Mouse (Mus musculus): ENCODE measurements around the gene St13. TPM values are rescaled to one million over a fixed set of nuclear protein-coding genes. Genes with fewer than 3 reads are reported as not detected.

Gene St13
- total and polyA plus RNA-seq, 3 experiments, result 192 to 646 (median 208) TPM

- TF ChIP-seq ZNF384 (IDR thresholded peaks at IDR 0.05; ENCODE audit: low read depth, low read length) (0 out of 2 replicates have a peak, but pooled peaks have one; percentile 0), USF2 (conservative IDR thresholded peaks at IDR 0.05; ENCODE audit: low read depth, low read length) (no peak), ZKSCAN1 (IDR thresholded peaks at IDR 0.05; ENCODE audit: borderline replicate concordance, low read depth, low read length) (no peak), CTCF (conservative IDR thresholded peaks at IDR 0.05 in 1 of 2, IDR thresholded peaks at IDR 0.05 in 1 of 2; ENCODE audit: low read depth in 2 of 2, low read length in 2 of 2) (no peak), POLR2AphosphoS2 (IDR thresholded peaks at IDR 0.05; ENCODE audit: low read depth, low read length) (no peak), MYC (IDR thresholded peaks at IDR 0.05; ENCODE audit: low read depth, low read length) (no peak), ELF1 (IDR thresholded peaks at IDR 0.05; ENCODE audit: low read depth, low read length) (peak; percentile 7; the same call in 1 of the 2 replicates), ETS1 (conservative IDR thresholded peaks at IDR 0.05; ENCODE audit: low read depth, low read length) (no peak)
Measured at GRCm38 (mm10) chr15:81399297-81399637, 610 bp downstream of the St13 start (continued).

GRCm38 (mm10) chr15:81398189-81398588 lies 1.7 kb downstream of the St13 start:
- Histone ChIP-seq H3K79me2 (replicated peaks; ENCODE audit: control insufficient read depth, extremely low read depth, insufficient read depth, poor library complexity, severe bottlenecking) (peaks cover 81% of the 10 kb centered on the region), H3K9me3 (replicated peaks; ENCODE audit: low read length) (no peaks in the 10 kb centered on the region), H3K4me1 (ENCODE audit: control insufficient read depth in 1 of 2, insufficient read depth in 2 of 2) (peaks cover 0 to 60% of the 10 kb centered on the region in 2 experiments; a peak in 2 of 4 replicates), H3K36me3 (replicated peaks in 1 of 2; ENCODE audit: control insufficient read depth in 1 of 2, insufficient read depth in 1 of 2, low read length in 1 of 2) (peaks cover 6 to 33% of the 10 kb centered on the region in 2 experiments), H3K4me3 (replicated peaks in 1 of 3; ENCODE audit: low read depth in 2 of 3, low read length in 2 of 3, poor library complexity in 1 of 3) (peak overlapping the region in 2 of 3 experiments; percentile 68 to 98), H3K27ac (ENCODE audit: insufficient read depth, low read depth) (no peak overlapping the region), H3K9ac (ENCODE audit: insufficient read depth, low read depth) (peak overlapping the region; percentile 79), H3K4me2 (ENCODE audit: insufficient read depth, low read depth, poor library complexity, severe bottlenecking) (peak overlapping the region; percentile 100), H3K27me3 (replicated peaks) (no peaks in the 10 kb centered on the region)
- no peak for DNase-seq (ENCODE audit: extremely low read depth)
- TF ChIP-seq ETS1 (conservative IDR thresholded peaks at IDR 0.05; ENCODE audit: low read depth, low read length) (no peak), ZNF384 (IDR thresholded peaks at IDR 0.05; ENCODE audit: low read depth, low read length) (peak; percentile 65), MAZ (IDR thresholded peaks at IDR 0.05; ENCODE audit: low read depth, low read length) (no peak)
- in situ Hi-C loops (cut with MboI; ENCODE audit: low pct_ligation_motif_present, low pct_unique_long_range_greater_than_20kb, low sequenced_read_pairs), result no loop called here
- dilution Hi-C loops (cut with MboI; ENCODE audit: extremely low pct_ligation_motif_present, extremely low pct_unique_long_range_greater_than_20kb, low sequenced_read_pairs), result no loop called here

- no peak overlapping the region for H3K4me3 ChIP-seq (replicated peaks in 1 of 3; ENCODE audit: low read depth in 2 of 3, low read length in 2 of 3, poor library complexity in 1 of 3)
- H3K27me3 ChIP-seq (replicated peaks), result no peaks in the 10 kb centered on the region
- H3K27ac ChIP-seq (ENCODE audit: insufficient read depth, low read depth), result peak overlapping the region; percentile 48; the same call in 1 of the 2 replicates
- peaks cover 81% of the 10 kb centered on the region for H3K79me2 ChIP-seq (replicated peaks; ENCODE audit: control insufficient read depth, extremely low read depth, insufficient read depth, poor library complexity, severe bottlenecking)
- DNase-seq (ENCODE audit: extremely low read depth), result no peak
- peaks cover 21 to 62% of the 10 kb centered on the region in 2 experiments for H3K36me3 ChIP-seq (replicated peaks in 1 of 2; ENCODE audit: control insufficient read depth in 1 of 2, insufficient read depth in 1 of 2, low read length in 1 of 2)
- in situ Hi-C loops (cut with MboI; ENCODE audit: low pct_ligation_motif_present, low pct_unique_long_range_greater_than_20kb, low sequenced_read_pairs), result no loop called here
- no peaks in the 10 kb centered on the region for H3K9me3 ChIP-seq (replicated peaks; ENCODE audit: low read length)
- TF ChIP-seq E2F4 (IDR thresholded peaks at IDR 0.05; ENCODE audit: insufficient replicate concordance, low read depth, low read length), result no peak
- no peak for TF ChIP-seq SMC3 (IDR thresholded peaks at IDR 0.05; ENCODE audit: low read depth, low read length)
- no peak for TF ChIP-seq PAX5 (IDR thresholded peaks at IDR 0.05; ENCODE audit: low read length)
- TF ChIP-seq ZMIZ1 (IDR thresholded peaks at IDR 0.05; ENCODE audit: low read depth, low read length), result no peak
- TF ChIP-seq CTCF (conservative IDR thresholded peaks at IDR 0.05 in 1 of 2, IDR thresholded peaks at IDR 0.05 in 1 of 2; ENCODE audit: low read depth in 2 of 2, low read length in 2 of 2), result no peak
- TF ChIP-seq CHD1 (IDR thresholded peaks at IDR 0.05; ENCODE audit: low read depth, low read length), result no peak
- no peak for TF ChIP-seq ELF1 (IDR thresholded peaks at IDR 0.05; ENCODE audit: low read depth, low read length)
- no peak for TF ChIP-seq CHD2 (IDR thresholded peaks at IDR 0.05; ENCODE audit: low read length)
- no peak for TF ChIP-seq GABPA (IDR thresholded peaks at IDR 0.05; ENCODE audit: insufficient replicate concordance, low read depth, low read length)
- no peak for TF ChIP-seq ZC3H11A (IDR thresholded peaks at IDR 0.05; ENCODE audit: low read depth, low read length)
- dilution Hi-C loops (cut with MboI; ENCODE audit: extremely low pct_ligation_motif_present, extremely low pct_unique_long_range_greater_than_20kb, low sequenced_read_pairs), result no loop called here
- H3K4me1 ChIP-seq (ENCODE audit: control insufficient read depth in 1 of 2, insufficient read depth in 2 of 2), result peaks cover 0 to 59% of the 10 kb centered on the region in 2 experiments; a peak in 2 of 4 replicates
- no peak overlapping the region for H3K4me2 ChIP-seq (ENCODE audit: insufficient read depth, low read depth, poor library complexity, severe bottlenecking)
- no peak overlapping the region for H3K9ac ChIP-seq (ENCODE audit: insufficient read depth, low read depth)
Measured at GRCm38 (mm10) chr15:81394211-81394915, 5.5 kb downstream of the St13 start.

Data from CH12.LX (cell line).